Mouse (Mus musculus) intestine, postnatal 0 days (tissue): Measurements from ENCODE around the gene AY074887. TPM values are rescaled to one million over a fixed set of nuclear protein-coding genes. Genes with fewer than 3 reads are reported as not detected.
A peak's percentile ranks its signal among the peaks of the same experiment; 100 is the strongest.
"Not testable (repeated sequence)": the region's sequence is repeated elsewhere in the genome, so short reads cannot be mapped to it uniquely, and the experiment has no call there.

Experiments
- ATAC-seq: fragments of 200-750 bp; cut with Nextera tagmentation; 2 replicates; pipeline ENCODE4 v1.8.0; 2017; ENCODE audit warnings: mild to moderate bottlenecking, moderate TSS enrichment, moderate library complexity
- H3K27ac ChIP-seq: fragments of 300-500 bp; sonication (generic); 2 replicates; pipeline ENCODE4 v1.5.1; 2014; ENCODE audit warnings: mild to moderate bottlenecking, low read depth, low read length, moderate library complexity
- H3K27me3 ChIP-seq: fragments of 300-500 bp; sonication (generic); replicated peaks from 2 replicates; pipeline ENCODE4 v1.6.1; 2014; ENCODE audit warnings: low read length, mixed read lengths; ENCODE audit not compliant: control insufficient read depth, insufficient read depth
- H3K36me3 ChIP-seq: fragments of 300-500 bp; sonication (generic); 2 replicates; pipeline ENCODE4 v1.6.1; 2014; ENCODE audit warnings: mild to moderate bottlenecking, moderate library complexity; ENCODE audit not compliant: control insufficient read depth, insufficient read depth
- H3K4me1 ChIP-seq: fragments of 300-500 bp; sonication (generic); replicated peaks from 2 replicates; pipeline ENCODE4 v1.6.1; 2014; ENCODE audit warnings: antibody characterized with exemption, low read length, mixed read lengths; ENCODE audit not compliant: control insufficient read depth, insufficient read depth
- H3K4me2 ChIP-seq: fragments of 300-500 bp; sonication (generic); replicated peaks from 2 replicates; pipeline ENCODE4 v1.6.1; 2014; ENCODE audit warnings: low read depth, mild to moderate bottlenecking, moderate library complexity
- H3K4me3 ChIP-seq: fragments of 300-500 bp; sonication (generic); 2 replicates; pipeline ENCODE4 v1.5.1; 2014; ENCODE audit warnings: low read depth, low read length
- H3K9ac ChIP-seq: fragments of 300-500 bp; sonication (generic); 2 replicates; pipeline ENCODE4 v1.6.1; 2014; ENCODE audit warnings: mild to moderate bottlenecking, low read depth, low read length
- H3K9me3 ChIP-seq: fragments of 300-500 bp; sonication (generic); 2 replicates; pipeline ENCODE4 v1.6.1; 2016; ENCODE audit warnings: mixed run types; ENCODE audit not compliant: control insufficient read depth
- CTCF ChIP-seq: sonication (generic); IDR thresholded peaks from 2 replicates; pipeline ENCODE4 v1.5.1; 2016; ENCODE audit warnings: low read depth, mild to moderate bottlenecking, control low read depth, antibody characterized with exemption, moderate library complexity
- WGBS: fragments of 180-500 bp; shearing (Covaris S2); extraction: QIAGEN DNeasy Blood & Tissue Kit; methylation state at CpG from one replicate; pipeline ENCODE4 v1.1.7; 2014; 5-methylcytosine and 5-hydroxymethylcytosine counted together
- polyA plus RNA-seq: library from polyadenylated mRNA; unstranded; fragments of >200 nt; fragmentation: Nextera tagmentation; extraction: Ambion mirVana; gene quantifications from 2 replicates; pipeline ENCODE4 v1.2.1, GENCODE M21; 2015

Gene AY074887
- polyA plus RNA-seq, 1 experiment from 2014 or later: 0.47 TPM

DNA sequence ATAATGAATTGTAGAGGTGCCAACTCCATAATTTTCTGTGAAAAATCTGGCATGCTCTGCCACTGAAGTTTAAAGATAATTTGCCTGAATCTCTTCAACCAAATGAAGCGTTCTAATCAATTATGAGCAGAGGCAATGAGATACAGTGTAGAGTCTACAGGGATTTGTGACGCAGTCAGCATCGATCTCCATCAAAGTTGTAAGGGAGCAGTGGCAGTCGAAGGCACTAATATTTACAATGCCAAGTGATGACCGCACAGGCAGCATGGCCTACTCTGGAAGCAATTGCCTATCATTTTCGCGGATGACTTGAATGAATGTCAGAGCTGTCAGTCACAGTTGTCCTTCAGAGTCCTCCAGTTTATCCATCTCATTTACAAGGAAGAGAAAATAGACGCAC lies 29.9 kb upstream of the AY074887 start, which contains the start of gene Chrna5:
TSS of gene Chrna5 (plus strand) at position 207 of the 400 bp plus-strand sequence.
- no peak within 1 kb of the TSS for H3K27ac ChIP-seq
- peak within 1 kb of the TSS; percentile 99 for H3K4me2 ChIP-seq
- WGBS: 69% methylated on average over 8 of the region's 8 CpGs
- no peak for TF ChIP-seq CTCF
- ATAC-seq: no peak
- H3K9me3 ChIP-seq: no peaks in the 10 kb centered on the region
- no peaks in the 10 kb centered on the region for H3K4me1 ChIP-seq
- H3K9ac ChIP-seq: peak within 1 kb of the TSS; percentile 37; the same call in 1 of the 2 replicates
- peak within 1 kb of the TSS; percentile 63 for H3K4me3 ChIP-seq
- peaks cover 42% of the 10 kb centered on the region for H3K27me3 ChIP-seq
- H3K36me3 ChIP-seq: no peaks in the 10 kb centered on the region

GRCm38 (mm10) chr9:54969972-54970637 lies 19.3 kb upstream of the AY074887 start:
- no peak overlapping the region for H3K4me3 ChIP-seq
- no peaks in the 10 kb centered on the region for H3K4me1 ChIP-seq
- no peak overlapping the region for H3K4me2 ChIP-seq
- no peak for TF ChIP-seq CTCF
- H3K27me3 ChIP-seq: no peaks in the 10 kb centered on the region
- no peak overlapping the region for H3K27ac ChIP-seq
- no peak for ATAC-seq
- H3K36me3 ChIP-seq: no peaks in the 10 kb centered on the region
- 43% methylated on average over 8 of the region's 8 CpGs for WGBS
- no peak overlapping the region for H3K9ac ChIP-seq
- H3K9me3 ChIP-seq: 0 out of 2 replicates have a peak, but pooled peaks cover 4% of the 10 kb centered on the region

DNA sequence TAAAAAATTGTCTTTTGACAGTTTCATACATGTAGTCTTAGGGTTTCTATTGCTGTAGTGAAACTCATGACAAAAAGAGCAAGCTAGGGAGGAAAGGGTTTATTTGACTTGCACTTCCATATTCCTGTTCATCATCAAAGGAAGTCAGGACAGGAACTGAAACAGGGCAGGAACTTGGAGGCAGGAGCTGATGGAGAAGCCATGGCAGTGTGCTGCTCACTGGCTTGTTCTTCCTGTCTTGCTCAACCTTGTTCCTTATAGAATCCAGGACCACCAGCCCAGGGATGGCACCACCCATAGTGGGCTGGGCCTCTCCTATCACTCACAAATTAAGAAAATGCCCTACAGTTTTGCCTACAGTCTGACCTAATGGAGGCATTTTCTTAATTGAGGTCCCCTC lies 12.9 kb upstream of the AY074887 start:
- TF ChIP-seq CTCF: no peak
- no peak overlapping the region for H3K27ac ChIP-seq
- H3K4me3 ChIP-seq: no peak overlapping the region
- H3K36me3 ChIP-seq: peaks cover 5% of the 10 kb centered on the region
- no peaks in the 10 kb centered on the region for H3K27me3 ChIP-seq
- ATAC-seq: no peak
- H3K4me1 ChIP-seq: 0 out of 2 replicates have a peak, but pooled peaks cover 3% of the 10 kb centered on the region
- H3K9ac ChIP-seq: no peak overlapping the region
- H3K4me2 ChIP-seq: no peak overlapping the region
- H3K9me3 ChIP-seq: 0 out of 2 replicates have a peak, but pooled peaks cover 4% of the 10 kb centered on the region

DNA sequence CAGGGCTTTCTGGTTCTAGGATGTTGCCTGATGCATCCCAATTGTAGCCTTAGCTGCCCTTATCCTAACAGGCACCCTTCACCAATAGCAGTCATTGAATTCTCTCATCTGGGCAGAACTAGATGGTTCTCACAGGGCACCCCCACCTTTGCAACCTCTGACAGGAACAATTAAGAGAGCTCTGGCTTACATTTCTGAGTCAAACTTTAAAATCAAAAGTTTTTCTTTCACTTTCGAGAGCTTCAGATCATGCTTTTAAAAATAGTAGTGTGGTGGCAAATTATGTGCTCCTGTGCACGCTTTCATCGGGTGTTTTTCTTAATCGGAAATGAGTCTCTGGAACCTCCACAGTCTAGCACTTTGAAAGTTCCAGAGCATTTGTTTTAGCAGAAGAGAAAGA lies 10.3 kb upstream of the AY074887 start:
- WGBS: 93% methylated on average over 4 of the region's 4 CpGs
- Histone ChIP-seq H3K27me3 (no peaks in the 10 kb centered on the region), H3K4me1 (0 out of 2 replicates have a peak, but pooled peaks cover 3% of the 10 kb centered on the region), H3K4me3 (no peak overlapping the region), H3K9ac (no peak overlapping the region), H3K27ac (no peak overlapping the region), H3K4me2 (no peak overlapping the region), H3K9me3 (no peaks in the 10 kb centered on the region), H3K36me3 (peaks cover 30% of the 10 kb centered on the region)
- no peak for TF ChIP-seq CTCF
- ATAC-seq: no peak

DNA sequence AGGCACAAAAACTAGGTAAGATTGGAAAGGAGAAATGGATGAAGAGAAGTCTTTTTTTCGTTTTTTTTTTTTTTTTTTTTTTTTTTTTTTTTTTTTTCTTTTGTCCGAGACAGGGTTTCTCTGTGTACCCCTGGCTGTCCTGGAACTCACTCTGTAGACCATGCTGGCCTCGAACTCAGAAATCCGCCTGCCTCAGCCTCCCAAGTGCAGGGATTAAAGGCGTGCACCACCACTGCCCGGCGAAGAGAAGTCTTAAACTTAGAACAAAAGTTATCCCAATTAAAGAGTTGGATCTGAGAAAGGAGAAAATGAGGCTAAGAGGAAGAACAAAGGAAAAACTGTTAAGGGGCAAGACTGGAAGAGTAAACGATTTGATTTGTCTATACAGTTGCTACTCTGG lies 636 bp downstream of the AY074887 start:
- H3K4me2 ChIP-seq: peak overlapping the region; percentile 76
- H3K9me3 ChIP-seq, H3K4me1 ChIP-seq, H3K27me3 ChIP-seq, ATAC-seq: not testable (repeated sequence)
- H3K4me3 ChIP-seq: peak overlapping the region; percentile 94
- peak overlapping the region; percentile 85; the same call in 1 of the 2 replicates for H3K27ac ChIP-seq
- H3K9ac ChIP-seq: peak overlapping the region; percentile 88; the same call in 1 of the 2 replicates
- H3K36me3 ChIP-seq: peaks cover 12% of the 10 kb centered on the region; the same call in 1 of the 2 replicates
- 38% methylated on average over 8 of the region's 8 CpGs for WGBS

DNA sequence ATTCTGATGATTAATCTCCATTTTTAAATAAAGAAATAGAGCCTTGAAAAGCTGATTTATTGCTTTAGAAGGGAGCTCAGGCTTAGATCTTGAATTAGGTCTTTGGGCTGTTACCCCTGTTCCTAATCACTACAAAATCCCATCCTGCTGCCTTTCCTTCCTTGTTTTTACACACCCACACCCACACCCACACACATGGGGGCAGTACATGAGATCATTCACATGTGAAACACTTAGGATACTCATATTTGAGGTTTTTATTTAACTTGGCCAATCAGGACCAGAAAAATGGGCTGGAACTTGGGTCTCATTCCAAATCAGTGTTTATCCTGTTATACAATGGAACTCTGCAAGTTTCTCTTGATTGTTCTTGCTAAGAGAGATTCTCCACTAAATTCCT lies 1.3 kb downstream of the AY074887 start:
- Histone ChIP-seq H3K4me3 (no peak overlapping the region), H3K36me3 (peaks cover 11% of the 10 kb centered on the region; the same call in 1 of the 2 replicates), H3K27ac (no peak overlapping the region), H3K9me3 (no peaks in the 10 kb centered on the region), H3K27me3 (no peaks in the 10 kb centered on the region), H3K9ac (no peak overlapping the region), H3K4me1 (0 out of 2 replicates have a peak, but pooled peaks cover 7% of the 10 kb centered on the region), H3K4me2 (no peak overlapping the region)
- no peak for ATAC-seq
- TF ChIP-seq CTCF: no peak
